Mouse (Mus musculus): Measurements from ENCODE around the gene Rmnd5a. TPM values are rescaled to one million over a fixed set of nuclear protein-coding genes. Genes with fewer than 3 reads are reported as not detected.
"Not testable (repeated sequence)": the region's sequence is repeated elsewhere in the genome, so short reads cannot be mapped to it uniquely, and the experiment has no call there.

Gene Rmnd5a
- 31.3 and 40.0 TPM in 2 replicates for total RNA-seq (2014; fragmentation: Nextera tagmentation)
- 42.5 and 99.0 TPM in 2 replicates for total RNA-seq (2017)

DNA sequence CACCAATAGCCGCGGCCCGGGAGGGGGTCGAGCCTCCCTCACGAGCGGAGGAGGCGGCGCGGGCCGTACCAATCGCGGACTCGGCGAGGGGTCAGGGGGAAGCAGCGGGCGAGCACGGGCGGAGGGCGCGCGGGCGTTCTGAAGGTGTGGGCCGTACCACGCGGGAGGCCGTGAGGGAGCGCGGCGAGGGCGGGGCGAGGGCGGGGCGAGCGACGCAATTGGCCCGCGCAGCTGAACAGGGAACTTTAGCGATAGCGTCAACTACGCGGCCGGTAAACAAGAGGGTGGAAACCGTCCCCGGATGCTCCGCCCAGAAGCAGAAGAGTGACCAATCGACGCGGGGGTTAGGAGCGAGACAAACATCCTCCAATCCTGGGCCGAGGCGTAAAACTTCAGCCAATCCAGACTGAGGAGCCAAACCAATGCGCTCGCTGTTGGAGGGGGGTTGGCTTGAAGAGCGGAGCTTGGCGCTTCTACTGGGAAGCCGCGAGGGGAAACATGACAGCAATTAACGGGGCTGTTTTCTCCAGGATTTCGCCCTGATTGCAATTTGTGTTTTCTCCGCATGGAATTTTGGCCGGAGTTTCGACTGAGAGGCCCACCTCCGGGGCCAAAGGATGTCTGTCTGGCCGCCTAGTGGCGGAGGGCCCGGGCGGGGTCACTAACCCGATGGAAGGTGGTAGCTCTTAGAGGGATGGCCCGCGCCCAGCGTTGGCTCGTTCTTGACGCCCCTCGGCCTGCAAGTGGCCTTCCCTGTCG lies at the start of gene Rmnd5a:
TSS of gene Rmnd5a (minus strand) at position 146 of the 759 bp plus-strand sequence.
- ATAC-seq (replicated peaks; ENCODE audit: low FRiP score, low TSS enrichment, poor library complexity, severe bottlenecking) = peak; percentile 93

- ATAC-seq (replicated peaks; ENCODE audit: low FRiP score, low TSS enrichment, poor library complexity, severe bottlenecking) = no peak
These were observed 47.5 kb upstream of the Rmnd5a start for GRCm38 (mm10) chr6:71487966-71488365.

DNA sequence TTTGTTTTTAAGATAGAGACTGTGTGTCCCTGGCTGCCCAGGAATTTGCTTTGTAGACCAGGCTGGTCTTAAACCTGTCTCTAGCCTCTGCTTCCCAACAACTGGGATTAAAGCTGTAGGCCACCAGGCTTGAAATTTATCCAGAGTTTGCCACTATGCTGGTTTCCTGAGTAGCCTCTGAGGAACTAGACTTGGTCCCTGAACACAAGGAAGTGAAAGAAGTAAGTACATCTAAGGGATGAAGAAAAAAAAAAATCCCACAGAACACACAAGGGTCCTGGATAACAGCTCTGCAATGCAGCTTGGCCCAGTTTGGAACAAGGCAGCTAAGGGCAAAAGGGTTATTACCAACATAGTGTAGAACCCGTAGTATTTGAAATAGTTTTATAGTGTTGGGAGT lies 46.4 kb upstream of the Rmnd5a start:
- ATAC-seq (replicated peaks; ENCODE audit: low FRiP score, low TSS enrichment, poor library complexity, severe bottlenecking) = no peak

DNA sequence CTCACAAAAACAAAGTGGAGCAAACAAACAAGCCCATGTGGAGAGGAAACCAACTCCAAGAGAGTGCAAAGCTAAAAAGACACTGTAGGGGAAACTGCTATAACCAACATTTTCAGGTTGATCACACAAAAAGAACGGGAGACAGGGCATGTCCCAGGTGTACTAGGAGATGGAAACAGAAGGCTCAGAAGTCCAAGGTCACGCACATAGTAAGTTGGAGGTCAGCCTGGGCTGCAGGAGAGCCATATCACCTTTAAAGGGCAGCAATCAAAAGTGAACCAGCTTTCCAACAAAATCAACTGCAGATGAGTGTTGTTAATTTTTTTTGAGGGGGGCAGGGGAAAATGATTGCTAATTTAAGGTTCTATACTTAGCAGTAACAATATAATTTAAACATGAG lies 45.8 kb upstream of the Rmnd5a start:
- no peak for ATAC-seq (replicated peaks; ENCODE audit: low FRiP score, low TSS enrichment, poor library complexity, severe bottlenecking)

- no peak for ATAC-seq (replicated peaks; ENCODE audit: low FRiP score, low TSS enrichment, poor library complexity, severe bottlenecking)
These were observed 44.8 kb upstream of the Rmnd5a start for GRCm38 (mm10) chr6:71485246-71485645.

DNA sequence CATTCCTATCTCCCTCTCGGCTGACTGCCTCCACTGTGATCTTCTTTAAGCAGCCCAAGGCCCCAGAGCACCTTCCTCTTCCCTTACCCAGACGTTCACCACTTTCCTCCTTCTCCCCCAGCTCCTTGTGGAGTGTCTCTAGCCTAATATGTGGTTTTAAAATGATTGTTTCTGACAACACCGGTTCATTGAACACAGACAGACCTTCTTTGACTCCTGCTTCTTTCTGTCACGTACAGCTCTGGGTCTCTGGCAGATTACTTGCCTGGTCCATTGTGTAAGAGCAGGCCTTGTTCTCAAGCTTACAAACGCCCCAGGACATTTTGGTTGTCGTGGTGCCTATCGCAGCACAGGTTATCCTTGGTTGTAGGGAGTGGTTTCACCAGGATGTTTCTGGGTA lies 40.7 kb upstream of the Rmnd5a start:
- ATAC-seq (replicated peaks; ENCODE audit: low FRiP score, low TSS enrichment, poor library complexity, severe bottlenecking) = no peak

GRCm38 (mm10) chr6:71480136-71480535 lies 39.7 kb upstream of the Rmnd5a start:
- ATAC-seq (replicated peaks; ENCODE audit: low FRiP score, low TSS enrichment, poor library complexity, severe bottlenecking) = no peak

DNA sequence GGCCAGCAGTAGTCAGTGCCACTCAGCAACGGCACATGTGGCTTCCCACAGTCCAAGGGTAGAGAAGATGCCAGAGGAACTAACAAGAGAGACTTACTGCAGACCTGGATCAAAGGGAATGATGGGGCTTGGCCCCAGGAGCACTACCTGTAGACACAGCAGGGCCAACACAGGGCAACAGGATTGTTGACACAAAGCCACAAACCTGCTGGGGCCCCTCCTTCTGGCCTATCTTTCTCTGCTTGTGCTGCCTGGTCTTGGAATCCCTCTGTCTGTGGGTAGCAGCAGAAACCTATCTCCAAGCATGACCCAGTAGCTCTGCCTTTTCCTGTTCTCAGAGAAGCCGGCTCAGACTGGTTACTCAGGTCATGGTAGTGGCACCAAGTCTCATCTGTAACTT lies 39.2 kb upstream of the Rmnd5a start:
- 0 out of 2 replicates have a peak, but pooled peaks have one; percentile 41 for ATAC-seq (replicated peaks; ENCODE audit: low FRiP score, low TSS enrichment, poor library complexity, severe bottlenecking)

DNA sequence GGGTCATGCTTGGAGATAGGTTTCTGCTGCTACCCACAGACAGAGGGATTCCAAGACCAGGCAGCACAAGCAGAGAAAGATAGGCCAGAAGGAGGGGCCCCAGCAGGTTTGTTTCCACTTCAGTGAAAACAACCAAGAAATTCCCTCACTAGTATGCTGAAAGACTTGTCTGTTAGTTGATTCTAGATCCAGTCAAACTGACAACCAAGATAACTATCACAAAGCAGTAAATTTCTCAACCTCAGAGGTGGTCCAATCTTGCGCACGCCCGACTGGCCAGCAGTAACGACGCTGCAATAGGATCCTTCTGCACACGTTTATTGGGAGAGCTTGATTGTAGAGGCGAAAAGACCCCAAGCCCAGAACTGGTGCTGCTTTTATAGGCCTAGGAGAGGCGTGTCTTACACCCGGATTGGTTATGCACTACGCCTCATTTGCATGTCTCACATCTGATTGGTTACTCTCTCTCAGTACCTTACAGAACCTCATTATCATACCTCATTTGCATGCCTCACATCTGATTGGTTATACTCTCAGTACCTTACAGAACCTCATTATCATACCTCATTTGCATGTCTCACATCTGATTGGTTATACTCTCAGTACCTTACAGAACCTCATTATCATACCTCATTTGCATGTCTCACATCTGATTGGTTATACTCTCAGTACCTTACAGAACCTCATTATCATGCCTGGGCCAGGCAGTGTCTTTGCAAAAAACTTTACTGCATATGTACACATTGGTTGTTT lies 38.6 kb upstream of the Rmnd5a start:
- not testable (repeated sequence) for ATAC-seq (replicated peaks; ENCODE audit: low FRiP score, low TSS enrichment, poor library complexity, severe bottlenecking)

DNA sequence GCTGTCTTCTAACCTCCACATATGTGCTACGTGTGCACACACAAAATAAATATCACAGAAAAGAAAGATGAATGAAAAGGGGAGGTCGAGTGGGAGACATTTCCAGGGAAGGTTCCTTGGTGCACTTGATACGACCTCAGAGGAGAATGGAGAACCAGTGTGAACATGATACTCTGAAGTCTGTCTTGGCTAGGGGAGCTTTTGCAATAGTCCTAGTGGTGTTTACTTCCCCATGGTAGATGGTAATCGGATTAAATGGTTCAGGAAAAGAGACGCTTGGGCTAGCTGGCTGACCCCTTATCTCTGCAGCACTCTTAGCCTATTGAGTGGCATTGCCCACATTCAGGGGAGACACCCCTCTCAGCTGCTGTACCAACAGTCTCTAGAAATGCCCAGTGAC lies 36.3 kb upstream of the Rmnd5a start:
- ATAC-seq (replicated peaks; ENCODE audit: low FRiP score, low TSS enrichment, poor library complexity, severe bottlenecking) = no peak

DNA sequence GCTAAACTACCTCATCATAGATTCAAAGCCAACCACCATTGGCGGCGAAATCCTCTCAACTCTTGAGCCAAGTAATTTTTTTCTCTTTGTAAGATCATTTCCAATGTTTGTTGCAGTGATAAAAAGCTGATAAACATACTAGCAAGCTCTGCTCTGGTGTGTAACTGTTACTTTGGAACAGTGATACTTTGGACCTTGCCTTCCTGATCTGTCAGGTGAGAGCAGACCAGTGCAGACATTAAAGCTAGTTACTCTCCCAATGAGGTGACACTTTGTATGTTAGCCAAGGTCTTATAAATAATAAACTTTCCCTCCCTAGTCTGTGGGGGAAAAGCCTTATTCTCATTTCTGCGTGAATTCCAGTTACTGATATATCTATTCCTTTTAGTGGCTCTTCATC lies 35.2 kb upstream of the Rmnd5a start:
- ATAC-seq (replicated peaks; ENCODE audit: low FRiP score, low TSS enrichment, poor library complexity, severe bottlenecking) = no peak

- no peak for ATAC-seq (replicated peaks; ENCODE audit: low FRiP score, low TSS enrichment, poor library complexity, severe bottlenecking)
These were observed 32.3 kb upstream of the Rmnd5a start for GRCm38 (mm10) chr6:71472786-71473185.

DNA sequence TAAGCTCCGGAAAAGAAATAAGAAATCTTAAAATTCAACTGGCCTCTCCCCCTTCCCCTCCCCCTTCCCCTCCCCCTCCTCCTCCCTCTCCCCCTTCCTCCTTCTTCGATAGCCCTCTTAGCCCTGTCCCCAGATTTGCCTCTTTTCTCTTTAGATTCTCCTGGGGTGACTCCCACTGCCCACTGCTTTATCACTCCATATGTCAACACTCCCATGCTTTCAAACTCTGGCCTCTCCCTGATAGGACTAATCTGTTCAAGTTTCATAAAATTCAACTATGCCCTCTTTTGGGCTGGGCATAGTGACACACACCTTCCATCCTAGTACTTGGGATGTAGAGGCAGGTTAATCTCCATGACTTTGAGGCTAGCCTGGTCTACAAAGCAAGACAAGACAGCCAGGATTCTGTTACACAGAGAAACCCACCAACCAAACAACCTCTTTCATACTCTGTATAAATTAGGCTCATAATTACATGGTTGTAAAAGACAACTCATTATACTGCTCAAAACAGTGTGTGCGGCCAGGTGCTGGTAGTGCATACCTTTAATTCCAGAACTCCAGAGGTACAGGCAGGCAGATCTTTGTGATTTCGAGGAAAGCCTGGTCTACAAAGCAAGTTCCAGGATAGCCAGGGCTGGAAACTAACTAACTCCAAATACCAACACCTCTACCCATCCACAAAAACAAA lies 31.5 kb upstream of the Rmnd5a start:
- ATAC-seq (replicated peaks; ENCODE audit: low FRiP score, low TSS enrichment, poor library complexity, severe bottlenecking) = no peak

- ATAC-seq (replicated peaks; ENCODE audit: low FRiP score, low TSS enrichment, poor library complexity, severe bottlenecking) = no peak
These were observed 28.9 kb upstream of the Rmnd5a start for GRCm38 (mm10) chr6:71469291-71469690.

DNA sequence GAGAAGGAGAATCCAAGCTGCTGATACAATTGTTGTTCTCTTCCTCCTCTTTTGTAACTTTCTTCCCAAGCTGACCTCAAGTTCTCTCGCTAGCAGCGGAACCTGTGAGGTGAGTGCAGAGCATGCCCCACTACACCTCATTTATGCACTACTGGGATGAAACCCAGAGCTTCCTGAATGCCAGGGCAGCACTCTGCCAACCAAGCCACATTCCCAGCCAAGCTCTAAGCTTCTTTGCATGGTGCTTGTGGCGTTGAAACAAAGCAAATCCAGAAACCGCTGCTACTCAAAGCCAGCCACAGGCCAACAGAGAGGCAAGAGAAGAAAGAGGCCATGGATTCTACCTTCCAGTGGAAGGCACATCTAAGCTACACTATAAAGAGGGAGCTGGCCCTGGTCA lies 27.3 kb upstream of the Rmnd5a start:
- no peak for ATAC-seq (replicated peaks; ENCODE audit: low FRiP score, low TSS enrichment, poor library complexity, severe bottlenecking)

DNA sequence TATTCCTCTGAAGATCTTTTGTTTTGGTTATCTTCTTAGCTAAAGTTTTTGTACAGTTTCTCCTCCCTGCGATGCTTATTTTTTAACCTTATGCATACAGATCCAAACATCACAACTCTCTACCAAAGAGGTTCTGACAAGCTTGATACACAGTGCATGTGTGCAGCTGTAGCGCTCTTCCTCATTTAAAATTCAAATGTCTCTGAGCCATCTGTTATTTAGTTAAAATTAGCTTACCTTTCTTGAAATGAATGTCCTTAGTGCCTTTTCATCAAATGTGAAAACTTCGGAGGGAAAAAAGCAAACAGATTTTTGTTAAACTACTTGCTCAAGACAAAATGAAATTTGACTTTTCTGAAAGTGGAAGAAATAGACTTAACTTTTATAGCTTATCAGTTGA lies 24.7 kb upstream of the Rmnd5a start:
- ATAC-seq (replicated peaks; ENCODE audit: low FRiP score, low TSS enrichment, poor library complexity, severe bottlenecking) = no peak

- no peak for ATAC-seq (replicated peaks; ENCODE audit: low FRiP score, low TSS enrichment, poor library complexity, severe bottlenecking)
These were observed 17.6 kb upstream of the Rmnd5a start for GRCm38 (mm10) chr6:71457956-71458608.

GRCm38 (mm10) chr6:71453983-71454739 lies 13.7 kb upstream of the Rmnd5a start:
- not testable (repeated sequence) for ATAC-seq (replicated peaks; ENCODE audit: low FRiP score, low TSS enrichment, poor library complexity, severe bottlenecking)

DNA sequence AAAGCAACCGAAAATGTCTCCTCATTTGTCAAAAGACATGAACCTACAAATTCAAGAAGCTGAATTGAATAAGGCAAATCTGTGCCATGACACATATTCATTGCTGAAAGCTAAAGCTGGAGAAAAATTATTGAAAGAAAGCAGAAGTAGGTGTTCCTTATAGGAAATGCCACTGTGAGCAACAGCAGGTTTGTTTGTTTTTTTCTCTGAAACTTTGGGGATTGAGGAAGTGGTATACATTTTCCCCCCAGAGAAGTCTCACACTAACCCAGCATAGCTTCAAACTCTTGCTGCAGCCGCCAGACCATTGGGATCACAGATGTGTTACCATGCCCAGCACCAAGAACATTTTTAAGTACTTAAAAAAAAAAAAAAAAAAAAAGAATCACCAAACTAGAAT lies 12.4 kb upstream of the Rmnd5a start:
- no peak for ATAC-seq (replicated peaks; ENCODE audit: low FRiP score, low TSS enrichment, poor library complexity, severe bottlenecking)
